Mouse (Mus musculus): ENCODE measurements at regions not wholly inside any gene's neighbourhood (a gene's known extent, or its start where the extent isn't known, plus 50 kb on each side); places are given as distances from the start of the nearest gene placed in this dataset.

- no peak for TF ChIP-seq CTCF (IDR thresholded peaks at IDR 0.05; ENCODE audit: control insufficient read depth, insufficient read depth, low read length)
- TF ChIP-seq POLR2A (IDR thresholded peaks at IDR 0.05; ENCODE audit: borderline replicate concordance, control insufficient read depth, low read depth, low read length): no peak
Measured at GRCm38 (mm10) chr12:16179897-16180296, 363.2 kb upstream of the Trib2 start.
